Mouse (Mus musculus) intestine, embryonic 14.5 days (tissue): ENCODE results near the gene Sardh. TPM values are rescaled to one million over a fixed set of nuclear protein-coding genes. Genes with fewer than 3 reads are reported as not detected.
A peak's percentile ranks its signal among the peaks of the same experiment; 100 is the strongest.

ENCODE experiments used
- ATAC-seq: fragments of 200-750 bp; cut with Nextera tagmentation; replicated peaks from 2 replicates; pipeline ENCODE4 v1.8.0; 2017; ENCODE audit warnings: low read depth, moderate number of reproducible peaks, moderate TSS enrichment, moderate library complexity; ENCODE audit not compliant: low FRiP score, low TSS enrichment
- DNase-seq: peaks from one replicate; pipeline ENCODE4 v3.0.0-alpha.2; 2018; ENCODE audit warnings: low spot score
- H3K27ac ChIP-seq: fragments of 300-500 bp; sonication (generic); 2 replicates; pipeline ENCODE4 v1.5.1; 2014; ENCODE audit warnings: low read depth, mild to moderate bottlenecking, control low read depth
- H3K27me3 ChIP-seq: fragments of 300-500 bp; sonication (generic); replicated peaks from 2 replicates; pipeline ENCODE4 v1.6.1; 2014; ENCODE audit warnings: low read length, control low read depth; ENCODE audit not compliant: control insufficient read depth, insufficient read depth
- H3K36me3 ChIP-seq: fragments of 300-500 bp; sonication (generic); 2 replicates; pipeline ENCODE4 v1.6.1; 2014; ENCODE audit warnings: low read length, control low read depth; ENCODE audit not compliant: control insufficient read depth, insufficient read depth
- H3K4me1 ChIP-seq: fragments of 300-500 bp; sonication (generic); replicated peaks from 2 replicates; pipeline ENCODE4 v1.6.1; 2014; ENCODE audit warnings: low read length, control low read depth, mixed read lengths; ENCODE audit not compliant: control insufficient read depth, insufficient read depth
- H3K4me2 ChIP-seq: fragments of 300-500 bp; sonication (generic); 2 replicates; pipeline ENCODE4 v1.6.1; 2014; ENCODE audit warnings: low read length
- H3K4me3 ChIP-seq: fragments of 300-500 bp; sonication (generic); 2 replicates; pipeline ENCODE4 v1.5.1; 2014; ENCODE audit warnings: low read depth, low read length, control low read depth, mixed read lengths
- H3K9ac ChIP-seq: fragments of 300-500 bp; sonication (generic); 2 replicates; pipeline ENCODE4 v1.6.1; 2014; ENCODE audit warnings: mild to moderate bottlenecking, low read length
- H3K9me3 ChIP-seq: fragments of 300-500 bp; sonication (generic); 2 replicates; pipeline ENCODE4 v1.6.1; 2016; ENCODE audit warnings: low read length, control low read depth; ENCODE audit not compliant: control insufficient read depth
- WGBS: fragments of 180-500 bp; shearing (Covaris S2); extraction: QIAGEN DNeasy Blood & Tissue Kit; methylation state at CpG from one replicate; pipeline ENCODE4 v1.1.7; 2014; 5-methylcytosine and 5-hydroxymethylcytosine counted together
- polyA plus RNA-seq: library from polyadenylated mRNA; unstranded; fragments of >200 nt; fragmentation: Nextera tagmentation; extraction: Ambion mirVana; gene quantifications from 2 replicates; pipeline ENCODE4 v1.2.1, GENCODE M21; 2014

Gene Sardh
- polyA plus RNA-seq, 1 experiment from 2014 or later: 13.1 TPM

- no peak for ATAC-seq
- peak overlapping the region; percentile 12; the same call in 1 of the 2 replicates for H3K27ac ChIP-seq
Observed at GRCm38 (mm10) chr2:27206128-27206797, 41.9 kb downstream of the Sardh start.

DNA sequence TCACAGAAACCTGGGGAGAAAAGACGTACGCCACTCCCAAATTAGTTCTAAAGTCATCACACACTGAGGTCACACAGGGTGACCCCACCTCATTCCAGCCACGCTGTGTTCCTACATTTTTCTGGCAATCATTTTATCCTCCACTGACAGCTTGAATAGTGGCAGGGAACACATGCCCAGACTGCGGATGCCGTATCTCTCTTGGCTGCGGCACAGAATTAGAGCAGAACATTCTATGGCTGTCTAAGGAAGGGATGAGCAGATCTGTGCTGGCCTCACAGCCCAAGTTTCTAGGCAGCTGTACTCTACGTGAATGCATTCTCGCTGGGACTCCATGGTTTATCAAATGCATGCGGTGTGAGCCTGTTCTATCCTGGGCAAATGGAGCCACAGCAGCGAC lies 42.5 kb downstream of the Sardh start:
- H3K9ac ChIP-seq: no peak overlapping the region
- WGBS: 72% methylated on average over 10 of the region's 10 CpGs
- H3K27ac ChIP-seq: peak overlapping the region; percentile 12; the same call in 1 of the 2 replicates
- no peak for ATAC-seq
- H3K27me3 ChIP-seq: no peaks in the 10 kb centered on the region
- H3K4me2 ChIP-seq: no peak overlapping the region
- H3K9me3 ChIP-seq: no peaks in the 10 kb centered on the region
- DNase-seq: no peak
- no peaks in the 10 kb centered on the region for H3K36me3 ChIP-seq
- peaks cover 10% of the 10 kb centered on the region; the same call in 1 of the 2 replicates for H3K4me1 ChIP-seq
- no peak overlapping the region for H3K4me3 ChIP-seq

More at GRCm38 (mm10) chr2:27206128-27206797, 41.9 kb downstream of the Sardh start:
- Histone ChIP-seq H3K9me3 (no peaks in the 10 kb centered on the region), H3K4me2 (no peak overlapping the region), H3K27me3 (no peaks in the 10 kb centered on the region), H3K4me3 (no peak overlapping the region), H3K36me3 (no peaks in the 10 kb centered on the region), H3K9ac (no peak overlapping the region), H3K4me1 (peaks cover 12% of the 10 kb centered on the region; the same call in 1 of the 2 replicates)
- DNase-seq: no peak
- WGBS: 69% methylated on average over 15 of the region's 15 CpGs

- no peaks in the 10 kb centered on the region for H3K4me1 ChIP-seq
- no peak for DNase-seq
- no peak overlapping the region for H3K4me3 ChIP-seq
- no peak overlapping the region for H3K27ac ChIP-seq
- H3K9ac ChIP-seq: no peak overlapping the region
- WGBS: 70% methylated on average over 1 of the region's 1 CpGs
- no peaks in the 10 kb centered on the region for H3K36me3 ChIP-seq
- H3K4me2 ChIP-seq: no peak overlapping the region
- no peak for ATAC-seq
- no peaks in the 10 kb centered on the region for H3K27me3 ChIP-seq
- H3K9me3 ChIP-seq: no peaks in the 10 kb centered on the region
Observed at GRCm38 (mm10) chr2:27200586-27200985, 47.6 kb downstream of the Sardh start.

DNA sequence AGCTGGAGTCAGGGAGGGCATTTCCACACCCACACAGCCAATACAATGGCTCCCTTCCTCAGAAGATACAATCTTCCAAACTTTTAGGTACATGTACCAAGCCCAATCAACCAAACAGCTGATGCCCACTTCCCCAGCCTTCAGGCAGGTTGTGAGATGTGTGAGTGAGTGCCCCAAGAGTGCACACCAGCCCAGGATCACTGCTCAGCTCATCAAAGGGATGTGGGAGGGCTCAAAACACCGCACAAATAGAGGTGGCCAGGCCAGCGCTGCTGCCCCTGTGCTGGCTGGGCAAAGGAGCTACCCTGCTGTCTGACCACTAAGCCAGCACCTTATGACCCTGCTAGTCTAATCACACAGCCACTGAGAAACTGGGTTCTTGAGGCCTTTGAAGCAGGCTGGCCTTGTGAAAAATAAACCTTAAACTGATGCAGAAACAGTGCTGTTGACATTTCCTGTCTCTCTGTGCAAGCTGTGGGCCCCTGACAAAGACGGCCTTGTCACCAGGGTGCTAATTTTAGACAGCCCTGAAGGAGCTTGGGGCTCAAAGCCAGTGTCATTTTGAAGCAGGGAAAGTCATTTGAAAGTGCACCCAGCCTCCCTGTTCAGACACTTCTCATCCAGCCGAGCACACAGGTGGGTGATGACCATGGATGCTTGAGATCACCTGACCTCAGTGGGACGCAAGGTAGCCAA lies 49.4 kb downstream of the Sardh start:
- Histone ChIP-seq H3K4me2 (no peak overlapping the region), H3K36me3 (no peaks in the 10 kb centered on the region), H3K9me3 (no peaks in the 10 kb centered on the region), H3K4me1 (no peaks in the 10 kb centered on the region), H3K27me3 (no peaks in the 10 kb centered on the region), H3K4me3 (no peak overlapping the region), H3K27ac (no peak overlapping the region), H3K9ac (no peak overlapping the region)
- DNase-seq (no peak), ATAC-seq (no peak)
- WGBS: 57% methylated on average over 5 of the region's 5 CpGs

- no peak overlapping the region for H3K4me2 ChIP-seq
- H3K9me3 ChIP-seq: no peaks in the 10 kb centered on the region
- DNase-seq (no peak), ATAC-seq (no peak)
- no peaks in the 10 kb centered on the region for H3K36me3 ChIP-seq
- WGBS: 39% methylated on average over 4 of the region's 4 CpGs
- no peak overlapping the region for H3K27ac ChIP-seq
- no peaks in the 10 kb centered on the region for H3K4me1 ChIP-seq
- no peaks in the 10 kb centered on the region for H3K27me3 ChIP-seq
- H3K4me3 ChIP-seq: no peak overlapping the region
- H3K9ac ChIP-seq: no peak overlapping the region
Observed at GRCm38 (mm10) chr2:27189994-27190393, 58.1 kb downstream of the Sardh start.

DNA sequence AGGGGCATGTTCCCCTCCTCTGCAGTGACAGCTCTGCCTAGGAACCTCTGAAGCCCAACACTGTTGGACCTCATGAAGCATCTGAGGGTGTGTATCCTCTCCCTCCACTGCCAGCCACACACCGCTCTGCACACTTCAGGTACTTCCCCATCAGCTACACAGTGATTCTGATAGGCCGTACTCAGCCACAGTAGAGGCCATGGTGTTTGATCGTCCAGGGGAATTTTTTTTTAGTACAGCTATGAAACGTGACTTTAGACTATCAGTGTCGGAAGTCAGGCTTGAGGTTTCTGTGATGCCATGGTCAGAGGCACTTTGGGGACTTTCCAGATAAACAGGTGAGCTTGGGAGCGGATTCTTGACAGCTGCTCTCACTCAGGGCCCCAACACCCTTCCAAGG lies 60.6 kb downstream of the Sardh start:
- Histone ChIP-seq H3K4me2 (no peak overlapping the region), H3K4me3 (no peak overlapping the region), H3K9ac (no peak overlapping the region), H3K4me1 (no peaks in the 10 kb centered on the region), H3K9me3 (no peaks in the 10 kb centered on the region), H3K27ac (no peak overlapping the region), H3K36me3 (no peaks in the 10 kb centered on the region), H3K27me3 (no peaks in the 10 kb centered on the region)
- ATAC-seq (no peak), DNase-seq (no peak)
- WGBS: 70% methylated on average over 6 of the region's 6 CpGs

GRCm38 (mm10) chr2:27183734-27184133 lies 64.4 kb downstream of the Sardh start:
- no peak overlapping the region for H3K4me3 ChIP-seq
- no peak for DNase-seq
- peak overlapping the region; percentile 43; the same call in 1 of the 2 replicates for H3K27ac ChIP-seq
- no peak overlapping the region for H3K9ac ChIP-seq
- no peaks in the 10 kb centered on the region for H3K36me3 ChIP-seq
- H3K4me2 ChIP-seq: no peak overlapping the region
- H3K27me3 ChIP-seq: no peaks in the 10 kb centered on the region
- ATAC-seq: peak; percentile 72
- H3K9me3 ChIP-seq: no peaks in the 10 kb centered on the region
- H3K4me1 ChIP-seq: 0 out of 2 replicates have a peak, but pooled peaks cover 3% of the 10 kb centered on the region
- WGBS: 29% methylated on average over 12 of the region's 12 CpGs

GRCm38 (mm10) chr2:27181907-27182306 lies 66.2 kb downstream of the Sardh start:
- no peak overlapping the region for H3K4me2 ChIP-seq
- H3K9ac ChIP-seq: no peak overlapping the region
- H3K4me1 ChIP-seq: 0 out of 2 replicates have a peak, but pooled peaks cover 3% of the 10 kb centered on the region
- no peak overlapping the region for H3K4me3 ChIP-seq
- ATAC-seq: no peak
- H3K9me3 ChIP-seq: no peaks in the 10 kb centered on the region
- no peak for DNase-seq
- WGBS: 33% methylated on average over 4 of the region's 4 CpGs
- no peaks in the 10 kb centered on the region for H3K27me3 ChIP-seq
- no peak overlapping the region for H3K27ac ChIP-seq
- H3K36me3 ChIP-seq: no peaks in the 10 kb centered on the region
